Mouse (Mus musculus) liver, postnatal 0 days (tissue): Measurements from ENCODE around the gene Sumf1.

Source experiments
- CTCF ChIP-seq: sonication (generic); IDR thresholded peaks from 2 replicates; pipeline ENCODE4 v1.5.1; 2016; ENCODE audit warnings: antibody characterized with exemption, low read depth
- EP300 ChIP-seq: IDR thresholded peaks from 2 replicates; pipeline ENCODE4 v1.6.1; 2016; ENCODE audit warnings: antibody characterized with exemption, low read depth, mild to moderate bottlenecking

- TF ChIP-seq CTCF (no peak), EP300 (no peak)
These were observed 114.4 kb downstream of the Sumf1 start for GRCm38 (mm10) chr6:108070947-108071346.
